Mouse (Mus musculus) MEL-GATA-1-ER (cell line): ENCODE data around the gene Tnfrsf17.
A peak's percentile ranks its signal among the peaks of the same experiment; 100 is the strongest.
"Not testable (repeated sequence)": the region's sequence is repeated elsewhere in the genome, so short reads cannot be mapped to it uniquely, and the experiment has no call there.

ENCODE experiments used
- DNase-seq: peaks from one replicate; pipeline ENCODE4 v3.0.0-alpha.2; 2012; ENCODE audit warnings: low read depth; ENCODE audit errors: extremely low read depth

Tnfrsf17 gene

DNA sequence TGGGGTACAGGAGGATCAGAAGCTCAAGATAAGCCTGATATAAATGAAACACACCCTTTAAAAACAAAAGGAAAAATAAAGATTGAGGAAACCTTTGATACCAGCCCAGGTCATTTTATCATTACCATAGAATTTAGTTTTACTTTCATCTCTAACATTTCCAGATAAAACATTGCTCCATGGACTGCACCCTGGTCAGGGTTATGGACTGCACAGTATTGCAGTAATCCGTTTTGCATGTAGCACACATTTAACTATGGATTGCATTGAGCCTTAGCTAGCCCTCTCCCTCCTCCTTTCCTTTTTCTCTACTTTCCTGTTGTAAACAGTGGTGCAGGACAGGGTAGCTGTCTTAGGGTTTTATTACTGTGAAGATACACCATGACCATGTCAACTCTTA is 17.4 kb downstream of the Tnfrsf17 start:
- DNase-seq, result no peak

DNA sequence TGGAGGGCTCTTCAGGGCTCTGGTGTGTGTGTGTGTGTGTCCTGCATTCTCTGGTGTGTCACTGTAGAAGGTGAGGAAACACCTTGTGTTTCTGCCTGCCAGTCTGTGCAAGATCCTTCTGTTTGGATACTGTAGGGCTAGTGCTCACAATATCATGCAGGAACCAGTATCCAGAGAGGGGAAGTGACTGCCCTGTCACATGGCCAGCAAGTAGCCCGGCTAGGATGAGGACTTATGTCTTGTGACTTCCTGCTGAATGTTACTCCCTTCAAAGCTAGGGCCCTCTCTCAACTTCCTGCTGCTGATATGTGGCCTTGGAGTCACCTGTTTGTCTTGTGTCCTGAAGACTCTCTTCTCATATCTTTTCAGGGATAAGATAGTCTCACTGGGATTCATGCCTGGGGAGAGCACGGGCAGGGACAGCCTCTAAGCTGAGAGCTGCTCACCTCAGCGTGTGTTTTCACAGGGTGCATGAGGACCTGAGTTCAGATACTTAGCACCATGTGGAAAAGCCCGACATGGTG is 29.7 kb downstream of the Tnfrsf17 start:
- DNase-seq, result peak; percentile 36

GRCm38 (mm10) chr16:11351903-11352302 is 38.3 kb downstream of the Tnfrsf17 start:
- DNase-seq, result no peak

- no peak for DNase-seq
Observed at GRCm38 (mm10) chr16:11359173-11359572, 45.6 kb downstream of the Tnfrsf17 start.

DNA sequence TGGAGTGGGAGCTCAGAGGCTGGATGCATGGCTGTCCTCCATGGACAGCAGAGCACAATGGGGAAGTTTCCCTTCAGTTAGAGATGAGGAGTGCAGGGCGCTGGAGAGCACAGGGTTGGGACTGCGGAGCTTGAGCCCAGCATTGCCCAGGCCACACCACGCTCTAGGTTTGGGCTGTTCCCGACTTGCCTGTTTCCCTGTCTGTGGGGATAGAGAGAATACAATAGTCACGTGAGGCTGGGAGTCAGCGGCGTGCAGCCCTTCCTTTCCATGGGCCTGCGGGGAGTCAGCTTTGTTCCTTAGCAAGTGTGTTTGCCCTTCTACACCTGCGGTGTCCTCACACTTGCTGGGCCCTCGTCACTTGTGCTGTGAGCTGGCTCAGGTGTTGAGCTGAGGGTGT is 46.3 kb downstream of the Tnfrsf17 start:
- no peak for DNase-seq

GRCm38 (mm10) chr16:11360576-11360975 is 47.0 kb downstream of the Tnfrsf17 start:
- DNase-seq, result not testable (repeated sequence)

DNA sequence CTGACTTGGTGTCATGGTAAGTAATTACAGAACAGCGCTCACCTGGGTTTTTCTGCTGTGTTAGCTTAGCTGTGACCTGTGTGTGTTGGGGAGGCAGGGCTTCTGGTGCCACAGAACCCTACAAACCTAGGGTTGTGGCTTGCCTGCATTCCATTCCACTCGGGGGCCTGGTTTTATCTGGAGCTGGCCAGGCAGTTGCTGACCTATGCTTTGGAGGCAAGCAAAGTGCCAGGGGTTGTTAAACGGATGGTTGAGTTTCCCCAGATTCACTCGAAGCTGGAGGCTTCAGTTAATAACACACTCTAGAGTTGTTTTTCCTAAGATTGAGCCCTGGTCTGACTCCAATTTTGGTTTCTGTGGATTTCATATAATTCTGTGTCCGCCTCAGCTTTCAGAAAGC is 52.0 kb downstream of the Tnfrsf17 start:
- DNase-seq, result no peak

GRCm38 (mm10) chr16:11366851-11367250 is 53.2 kb downstream of the Tnfrsf17 start:
- no peak for DNase-seq

- DNase-seq, result no peak
Observed at GRCm38 (mm10) chr16:11368412-11368811, 54.8 kb downstream of the Tnfrsf17 start.

DNA sequence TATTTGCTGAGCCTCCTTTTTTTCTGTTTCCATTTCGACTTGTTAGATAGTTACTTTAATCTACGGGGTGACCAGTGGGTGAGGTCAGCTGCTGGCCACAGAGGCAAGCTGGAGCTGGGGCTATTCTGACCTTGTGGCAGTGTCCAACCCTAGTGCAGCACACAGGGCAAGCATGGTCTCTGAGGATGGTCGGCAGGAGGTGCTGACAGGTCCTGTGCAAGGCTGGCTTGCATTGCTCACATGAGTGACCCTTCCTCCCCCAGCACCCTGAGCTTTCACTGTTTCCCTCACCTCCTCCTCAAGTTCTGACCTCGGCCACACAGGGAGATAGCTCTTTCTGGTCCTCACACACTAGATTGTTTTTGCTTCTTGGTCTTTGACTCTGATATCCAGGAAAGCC is 55.5 kb downstream of the Tnfrsf17 start:
- no peak for DNase-seq

GRCm38 (mm10) chr16:11369642-11370041 is 56.0 kb downstream of the Tnfrsf17 start:
- peak; percentile 19 for DNase-seq
